Mouse (Mus musculus): ENCODE results near the gene Hist1h4h. TPM values are rescaled to one million over a fixed set of nuclear protein-coding genes. Genes with fewer than 3 reads are reported as not detected.
"Not testable (repeated sequence)": the region's sequence is repeated elsewhere in the genome, so short reads cannot be mapped to it uniquely, and the experiment has no call there.

Gene Hist1h4h
- total RNA-seq, 2 experiments from 2014 or later = 225 to 244 TPM

- DNase-seq = not testable (repeated sequence)
Measured at GRCm38 (mm10) chr13:23575864-23576313, 45.0 kb downstream of the Hist1h4h start.

- DNase-seq = no peak
Measured at GRCm38 (mm10) chr13:23576351-23576881, 45.6 kb downstream of the Hist1h4h start.

GRCm38 (mm10) chr13:23576906-23577639, 46.2 kb downstream of the Hist1h4h start:
- no peak for DNase-seq

GRCm38 (mm10) chr13:23577835-23578234, 47.0 kb downstream of the Hist1h4h start:
- no peak for DNase-seq

Small RNA genes within 50 kb of the gene (microRNA-seq; reads per million reads assigned to microRNA genes)
- gene Gm44297 (0 reads per million in 2 experiments), gene Gm44359 (0 reads per million in 2 experiments), gene Gm44394 (0 reads per million in 2 experiments), gene n-TStga1 (0 to 0.27 reads per million in 2 experiments)

Other genes with a start within 250 kb of the Hist1h4h start
- gene Zfp322a, start 161.8 kb upstream of the Hist1h4h start, total RNA-seq (2021) = 10 to 100 TPM; 16.7 to 17.3 TPM
- 1 to 10 TPM; 4.6 to 4.7 TPM for gene Abt1, start 107.2 kb upstream of the Hist1h4h start, total RNA-seq (2021)
- gene Btn1a1, start 65.1 kb upstream of the Hist1h4h start, total RNA-seq (2021) = not detected
- gene Btn2a2, start 42.2 kb upstream of the Hist1h4h start, total RNA-seq (2021) = not detected
- 10 to 100 TPM in 1 of 2 experiments, 1 to 10 TPM in 1; 6.3 to 16.6 TPM for gene Hist1h2af, start 2.9 kb downstream of the Hist1h4h start, total RNA-seq (2021)
- 1 to 10 TPM; 3.1 TPM for gene Hist1h3g, start 4.4 kb downstream of the Hist1h4h start, total RNA-seq (2021)
- gene Hist1h2bh, start 12.3 kb downstream of the Hist1h4h start, total RNA-seq (2021) = 1 to 10 TPM; 1.1 to 1.5 TPM
- 1 to 10 TPM; 4.9 to 6.3 TPM for gene Hist1h3f, start 13.0 kb downstream of the Hist1h4h start, total RNA-seq (2021)
- gene Hist1h4f, start 20.6 kb downstream of the Hist1h4h start, total RNA-seq (2021) = 10 to 100 TPM; 24.1 to 27.9 TPM
- gene Hist1h1d, start 22.2 kb downstream of the Hist1h4h start, total RNA-seq (2021) = 1 to 10 TPM in 1 of 2 experiments, under 1 TPM in 1; 0.94 to 1.0 TPM
- 10 to 100 TPM; 11.6 to 16.2 TPM for gene Hist1h3e, start 31.3 kb downstream of the Hist1h4h start, total RNA-seq (2021)
- gene Hist1h2ae, start 40.2 kb downstream of the Hist1h4h start, total RNA-seq (2021) = 1 to 10 TPM; 2.9 to 3.0 TPM
- gene Hist1h2bg, start 40.3 kb downstream of the Hist1h4h start, total RNA-seq (2021) = 10 to 100 TPM; 18.2 to 25.6 TPM
- 10 to 100 TPM; 10.2 to 10.9 TPM for gene Hist1h2bf, start 43.1 kb downstream of the Hist1h4h start, total RNA-seq (2021)
- 1 to 10 TPM; 2.0 to 4.1 TPM for gene Hist1h2ad, start 43.3 kb downstream of the Hist1h4h start, total RNA-seq (2021)
- gene Hist1h3d, start 44.7 kb downstream of the Hist1h4h start, total RNA-seq (2021) = 1 to 10 TPM; 2.4 to 2.5 TPM
- 10 to 100 TPM; 51.2 to 52.9 TPM for gene Hist1h4d, start 50.5 kb downstream of the Hist1h4h start, total RNA-seq (2021)
- 10 to 100 TPM in 1 of 2 experiments, 1 to 10 TPM in 1; 8.6 to 10.2 TPM for gene Hist1h2be, start 90.1 kb downstream of the Hist1h4h start, total RNA-seq (2021)
- 10 to 100 TPM; 19.6 to 19.7 TPM for gene Hist1h1e, start 91.5 kb downstream of the Hist1h4h start, total RNA-seq (2021)
- gene Hist1h2ac, start 152.9 kb downstream of the Hist1h4h start, total RNA-seq (2021) = 1 to 10 TPM; 1.2 to 1.3 TPM
- gene Hist1h2bc, start 153.1 kb downstream of the Hist1h4h start, total RNA-seq (2021) = 10 to 100 TPM; 71.2 to 76.1 TPM
- gene Hist1h1t, start 164.8 kb downstream of the Hist1h4h start, total RNA-seq (2021) = not detected
- gene Hist1h4c, start 167.4 kb downstream of the Hist1h4h start, total RNA-seq (2021) = 10 to 100 TPM; 42.5 to 46.8 TPM
- gene Hfe, start 179.8 kb downstream of the Hist1h4h start, total RNA-seq (2021) = 10 to 100 TPM; 60.9 to 64.1 TPM
- gene Hist1h1c, start 207.8 kb downstream of the Hist1h4h start, total RNA-seq (2021) = 100 to 1,000 TPM; 162 to 175 TPM
- gene Hist1h3c, start 214.6 kb downstream of the Hist1h4h start, total RNA-seq (2021) = 1 to 10 TPM; 2.5 to 3.4 TPM
- gene Hist1h2bb, start 215.7 kb downstream of the Hist1h4h start, total RNA-seq (2021) = 1 to 10 TPM; 7.4 to 8.1 TPM
- gene Hist1h2ab, start 220.1 kb downstream of the Hist1h4h start, total RNA-seq (2021) = 1 to 10 TPM; 5.8 to 6.8 TPM
- gene Hist1h3b, start 221.2 kb downstream of the Hist1h4h start, total RNA-seq (2021) = 10 to 100 TPM in 1 of 2 experiments, 1 to 10 TPM in 1; 8.3 to 10.5 TPM
- 10 to 100 TPM in 1 of 2 experiments, 1 to 10 TPM in 1; 9.6 to 10.9 TPM for gene Hist1h4b, start 226.0 kb downstream of the Hist1h4h start, total RNA-seq (2021)
- gene Hist1h4a, start 230.2 kb downstream of the Hist1h4h start, total RNA-seq (2021) = 1 to 10 TPM; 5.4 to 6.4 TPM
- gene Hist1h3a, start 231.3 kb downstream of the Hist1h4h start, total RNA-seq (2021) = 10 to 100 TPM in 1 of 2 experiments, 1 to 10 TPM in 1; 7.5 to 10.7 TPM
- gene Hist1h1a, start 232.6 kb downstream of the Hist1h4h start, total RNA-seq (2021) = 1 to 10 TPM; 4.3 to 5.4 TPM
- under 1 TPM in 1 of 2 experiments, not detected in 1; 0.21 TPM for gene Trim38, start 238.9 kb downstream of the Hist1h4h start, total RNA-seq (2021)

Measured in heart, adult 18-20 months (tissue).